Mouse (Mus musculus): ENCODE data around the gene Hps4. TPM values are rescaled to one million over a fixed set of nuclear protein-coding genes. Genes with fewer than 3 reads are reported as not detected.

The Hps4 gene
- 29.8 and 30.0 TPM in 2 replicates for polyA plus RNA-seq (2014; fragmentation: Nextera tagmentation; extraction: Ambion mirVana)

GRCm38 (mm10) chr5:112342463-112343204 is at the start of gene Hps4, which contains the start of gene Srrd:
TSS of gene Hps4 (plus strand) at chr5:112343083.
TSS of gene Srrd (minus strand) at chr5:112343040.
- peak within 1 kb of the TSS; percentile 67 for H3K9ac ChIP-seq (ENCODE audit: low read depth, low read length)
- ATAC-seq (ENCODE audit: low FRiP score) (peak; percentile 59; the same call in 1 of the 2 replicates), DNase-seq (ENCODE audit: low spot score) (peak; percentile 91)
- peak within 1 kb of the TSS; percentile 90 for H3K4me3 ChIP-seq (ENCODE audit: low read depth, low read length)
- H3K4me1 ChIP-seq (replicated peaks; ENCODE audit: control insufficient read depth, insufficient read depth, low read length), result peaks cover 8% of the 10 kb centered on the region
- peaks cover 2% of the 10 kb centered on the region; the same call in 1 of the 2 replicates for H3K36me3 ChIP-seq (ENCODE audit: control insufficient read depth, insufficient read depth, low read length)
- H3K27me3 ChIP-seq (ENCODE audit: control insufficient read depth, insufficient read depth, low read length), result no peaks in the 10 kb centered on the region
- peak within 1 kb of the TSS; percentile 73 for H3K4me2 ChIP-seq (replicated peaks; ENCODE audit: low read depth, low read length)
- 3% methylated on average over 44 of the region's 64 CpGs for WGBS
- no peak within 1 kb of the TSS for H3K27ac ChIP-seq (ENCODE audit: low read depth, low read length)
- no peaks in the 10 kb centered on the region for H3K9me3 ChIP-seq (ENCODE audit: control insufficient read depth, low read length)

- 82% methylated on average over 2 of the region's 2 CpGs for WGBS
- Histone ChIP-seq H3K27me3 (ENCODE audit: control insufficient read depth, insufficient read depth, low read length) (no peaks in the 10 kb centered on the region), H3K27ac (ENCODE audit: low read depth, low read length) (no peak overlapping the region), H3K4me2 (replicated peaks; ENCODE audit: low read depth, low read length) (no peak overlapping the region), H3K9me3 (ENCODE audit: control insufficient read depth, low read length) (no peaks in the 10 kb centered on the region), H3K36me3 (ENCODE audit: control insufficient read depth, insufficient read depth, low read length) (no peaks in the 10 kb centered on the region), H3K4me3 (ENCODE audit: low read depth, low read length) (no peak overlapping the region), H3K4me1 (replicated peaks; ENCODE audit: control insufficient read depth, insufficient read depth, low read length) (no peaks in the 10 kb centered on the region; the same call in 1 of the 2 replicates), H3K9ac (ENCODE audit: low read depth, low read length) (no peak overlapping the region)
- no peak for ATAC-seq (ENCODE audit: low FRiP score)
- DNase-seq (ENCODE audit: low spot score), result no peak
Measured at GRCm38 (mm10) chr5:112293800-112294199, 49.1 kb upstream of the Hps4 start.

DNA sequence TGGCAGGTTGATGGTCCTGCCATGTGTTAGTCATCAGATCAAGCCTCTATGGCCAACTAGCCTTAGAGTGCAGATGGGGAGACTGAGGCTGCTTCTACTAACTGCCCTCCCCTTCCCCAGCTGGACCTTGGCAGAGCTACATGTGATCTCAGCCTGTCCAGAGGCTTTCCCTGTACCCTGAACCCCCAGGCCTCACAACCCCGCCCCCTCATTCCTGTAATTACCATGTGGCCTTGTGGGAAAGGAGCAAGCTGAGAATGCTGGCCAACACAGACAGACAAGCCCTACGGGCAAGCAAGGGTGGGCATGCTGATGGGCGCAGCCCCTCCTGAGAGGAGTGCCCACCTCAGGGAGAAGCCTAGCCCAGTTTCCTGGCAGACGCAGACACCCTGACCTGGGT is 48.2 kb upstream of the Hps4 start:
- Histone ChIP-seq H3K27ac (ENCODE audit: low read depth, low read length) (no peak overlapping the region), H3K27me3 (ENCODE audit: control insufficient read depth, insufficient read depth, low read length) (no peaks in the 10 kb centered on the region), H3K4me2 (replicated peaks; ENCODE audit: low read depth, low read length) (no peak overlapping the region), H3K4me1 (replicated peaks; ENCODE audit: control insufficient read depth, insufficient read depth, low read length) (no peaks in the 10 kb centered on the region; the same call in 1 of the 2 replicates), H3K36me3 (ENCODE audit: control insufficient read depth, insufficient read depth, low read length) (no peaks in the 10 kb centered on the region), H3K9ac (ENCODE audit: low read depth, low read length) (no peak overlapping the region), H3K9me3 (ENCODE audit: control insufficient read depth, low read length) (no peaks in the 10 kb centered on the region), H3K4me3 (ENCODE audit: low read depth, low read length) (no peak overlapping the region)
- no peak for ATAC-seq (ENCODE audit: low FRiP score)
- 57% methylated on average over 4 of the region's 4 CpGs for WGBS
- no peak for DNase-seq (ENCODE audit: low spot score)

- H3K4me1 ChIP-seq (replicated peaks; ENCODE audit: control insufficient read depth, insufficient read depth, low read length), result no peaks in the 10 kb centered on the region; the same call in 1 of the 2 replicates
- H3K4me2 ChIP-seq (replicated peaks; ENCODE audit: low read depth, low read length), result no peak overlapping the region
- no peaks in the 10 kb centered on the region for H3K9me3 ChIP-seq (ENCODE audit: control insufficient read depth, low read length)
- ATAC-seq (ENCODE audit: low FRiP score), result no peak
- DNase-seq (ENCODE audit: low spot score), result no peak
- H3K27me3 ChIP-seq (ENCODE audit: control insufficient read depth, insufficient read depth, low read length), result no peaks in the 10 kb centered on the region
- WGBS, result 23% methylated on average over 8 of the region's 8 CpGs
- H3K27ac ChIP-seq (ENCODE audit: low read depth, low read length), result no peak overlapping the region; the same call in 1 of the 2 replicates
- H3K9ac ChIP-seq (ENCODE audit: low read depth, low read length), result peak overlapping the region; percentile 15; the same call in 1 of the 2 replicates
- H3K36me3 ChIP-seq (ENCODE audit: control insufficient read depth, insufficient read depth, low read length), result no peaks in the 10 kb centered on the region
- no peak overlapping the region for H3K4me3 ChIP-seq (ENCODE audit: low read depth, low read length)
Measured at GRCm38 (mm10) chr5:112295162-112295561, 47.7 kb upstream of the Hps4 start.

GRCm38 (mm10) chr5:112295564-112295963 is 47.3 kb upstream of the Hps4 start:
- H3K27ac ChIP-seq (ENCODE audit: low read depth, low read length), result no peak overlapping the region
- 44% methylated on average over 8 of the region's 8 CpGs for WGBS
- DNase-seq (ENCODE audit: low spot score) (no peak), ATAC-seq (ENCODE audit: low FRiP score) (no peak)
- no peak overlapping the region; the same call in 1 of the 2 replicates for H3K9ac ChIP-seq (ENCODE audit: low read depth, low read length)
- no peak overlapping the region for H3K4me3 ChIP-seq (ENCODE audit: low read depth, low read length)
- no peaks in the 10 kb centered on the region for H3K9me3 ChIP-seq (ENCODE audit: control insufficient read depth, low read length)
- H3K27me3 ChIP-seq (ENCODE audit: control insufficient read depth, insufficient read depth, low read length), result no peaks in the 10 kb centered on the region
- H3K4me1 ChIP-seq (replicated peaks; ENCODE audit: control insufficient read depth, insufficient read depth, low read length), result no peaks in the 10 kb centered on the region; the same call in 1 of the 2 replicates
- H3K36me3 ChIP-seq (ENCODE audit: control insufficient read depth, insufficient read depth, low read length), result no peaks in the 10 kb centered on the region
- H3K4me2 ChIP-seq (replicated peaks; ENCODE audit: low read depth, low read length), result no peak overlapping the region

- no peaks in the 10 kb centered on the region; the same call in 1 of the 2 replicates for H3K4me1 ChIP-seq (replicated peaks; ENCODE audit: control insufficient read depth, insufficient read depth, low read length)
- H3K9ac ChIP-seq (ENCODE audit: low read depth, low read length), result no peak overlapping the region
- 87% methylated on average over 6 of the region's 6 CpGs for WGBS
- ATAC-seq (ENCODE audit: low FRiP score), result no peak
- no peak overlapping the region for H3K4me2 ChIP-seq (replicated peaks; ENCODE audit: low read depth, low read length)
- H3K27me3 ChIP-seq (ENCODE audit: control insufficient read depth, insufficient read depth, low read length), result no peaks in the 10 kb centered on the region
- H3K9me3 ChIP-seq (ENCODE audit: control insufficient read depth, low read length), result no peaks in the 10 kb centered on the region
- no peak for DNase-seq (ENCODE audit: low spot score)
- no peak overlapping the region for H3K4me3 ChIP-seq (ENCODE audit: low read depth, low read length)
- no peak overlapping the region for H3K27ac ChIP-seq (ENCODE audit: low read depth, low read length)
- no peaks in the 10 kb centered on the region for H3K36me3 ChIP-seq (ENCODE audit: control insufficient read depth, insufficient read depth, low read length)
Measured at GRCm38 (mm10) chr5:112296404-112297181, 46.3 kb upstream of the Hps4 start.

DNA sequence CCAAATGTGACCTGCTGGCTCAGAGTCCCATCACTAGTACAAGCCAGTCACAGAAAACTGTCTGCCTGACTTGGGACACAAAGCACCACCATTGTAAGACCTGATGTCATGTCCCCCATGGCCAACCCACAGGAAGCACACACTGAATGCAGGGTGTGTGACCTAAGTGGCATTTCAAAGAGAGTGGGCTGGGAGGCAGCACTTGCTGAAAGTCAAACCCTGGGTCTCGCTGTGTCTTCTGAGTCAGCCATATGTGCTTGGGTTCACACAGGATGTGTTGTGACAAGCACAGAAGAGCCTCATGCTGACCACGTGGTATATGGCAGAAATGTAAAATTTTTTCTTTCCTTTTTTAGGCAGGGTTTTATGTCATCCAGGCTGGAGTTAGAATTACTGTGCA is 45.6 kb upstream of the Hps4 start:
- H3K27ac ChIP-seq (ENCODE audit: low read depth, low read length), result no peak overlapping the region
- no peaks in the 10 kb centered on the region; the same call in 1 of the 2 replicates for H3K4me1 ChIP-seq (replicated peaks; ENCODE audit: control insufficient read depth, insufficient read depth, low read length)
- ATAC-seq (ENCODE audit: low FRiP score) (no peak), DNase-seq (ENCODE audit: low spot score) (no peak)
- H3K4me2 ChIP-seq (replicated peaks; ENCODE audit: low read depth, low read length), result no peak overlapping the region
- no peaks in the 10 kb centered on the region for H3K27me3 ChIP-seq (ENCODE audit: control insufficient read depth, insufficient read depth, low read length)
- WGBS, result 81% methylated on average over 2 of the region's 2 CpGs
- no peak overlapping the region for H3K9ac ChIP-seq (ENCODE audit: low read depth, low read length)
- no peaks in the 10 kb centered on the region for H3K36me3 ChIP-seq (ENCODE audit: control insufficient read depth, insufficient read depth, low read length)
- H3K4me3 ChIP-seq (ENCODE audit: low read depth, low read length), result no peak overlapping the region
- no peaks in the 10 kb centered on the region for H3K9me3 ChIP-seq (ENCODE audit: control insufficient read depth, low read length)

GRCm38 (mm10) chr5:112298226-112298988 is 44.5 kb upstream of the Hps4 start:
- no peak overlapping the region for H3K9ac ChIP-seq (ENCODE audit: low read depth, low read length)
- no peaks in the 10 kb centered on the region for H3K36me3 ChIP-seq (ENCODE audit: control insufficient read depth, insufficient read depth, low read length)
- no peaks in the 10 kb centered on the region for H3K27me3 ChIP-seq (ENCODE audit: control insufficient read depth, insufficient read depth, low read length)
- DNase-seq (ENCODE audit: low spot score), result no peak
- ATAC-seq (ENCODE audit: low FRiP score), result no peak
- H3K27ac ChIP-seq (ENCODE audit: low read depth, low read length), result 0 out of 2 replicates have a peak overlapping the region, but pooled peaks have one; percentile 17
- 87% methylated on average over 12 of the region's 12 CpGs for WGBS
- H3K4me3 ChIP-seq (ENCODE audit: low read depth, low read length), result no peak overlapping the region
- H3K4me2 ChIP-seq (replicated peaks; ENCODE audit: low read depth, low read length), result no peak overlapping the region
- H3K9me3 ChIP-seq (ENCODE audit: control insufficient read depth, low read length), result no peaks in the 10 kb centered on the region
- H3K4me1 ChIP-seq (replicated peaks; ENCODE audit: control insufficient read depth, insufficient read depth, low read length), result no peaks in the 10 kb centered on the region; the same call in 1 of the 2 replicates

Data from hindbrain, embryonic 11.5 days (tissue).